Mouse (Mus musculus) liver, embryonic 14.5 days (tissue): ENCODE measurements around the gene Zmynd12. TPM values are rescaled to one million over a fixed set of nuclear protein-coding genes. Genes with fewer than 3 reads are reported as not detected.

Experiments used
- ATAC-seq: fragments of 200-750 bp; cut with Nextera tagmentation; 2 replicates; pipeline ENCODE4 v1.8.0; 2017; ENCODE audit warnings: moderate number of reproducible peaks, mild to moderate bottlenecking, moderate library complexity; ENCODE audit not compliant: insufficient read depth
- DNase-seq, 3 experiments: peaks; one replicate each; pipeline ENCODE4 v3.0.0-alpha.2; 2012 to 2013; ENCODE audit warnings: low read depth in 3 of 3, low spot score in 3 of 3
- H3K27ac ChIP-seq: fragments of 300-500 bp; sonication (generic); 2 replicates; pipeline ENCODE4 v1.5.1; 2014; ENCODE audit warnings: moderate library complexity, mild to moderate bottlenecking, control low read depth, inconsistent platforms
- H3K27me3 ChIP-seq: fragments of 300-500 bp; sonication (generic); 2 replicates; pipeline ENCODE4 v1.6.1; 2014; ENCODE audit warnings: mild to moderate bottlenecking, low read length, moderate library complexity; ENCODE audit not compliant: control insufficient read depth, insufficient read depth
- H3K36me3 ChIP-seq: fragments of 300-500 bp; sonication (generic); replicated peaks from 2 replicates; pipeline ENCODE4 v1.6.1; 2014; ENCODE audit warnings: low read depth; ENCODE audit not compliant: control insufficient read depth, insufficient read depth
- H3K4me1 ChIP-seq, 2 experiments: fragments of 200-500 bp in 1 of 2; fragments of 300-500 bp in 1 of 2; sonication (generic) in 1 of 2; replicated peaks; 2 replicates each; pipeline ENCODE4 v1.6.1; 2012 to 2014; ENCODE audit warnings: antibody characterized with exemption in 1 of 2, inconsistent platforms in 1 of 2, low read length in 1 of 2; ENCODE audit not compliant: control insufficient read depth in 2 of 2, insufficient read depth in 2 of 2
- H3K4me2 ChIP-seq: fragments of 300-500 bp; sonication (generic); 2 replicates; pipeline ENCODE4 v1.6.1; 2014; ENCODE audit warnings: low read depth, mild to moderate bottlenecking, control low read depth, moderate library complexity
- H3K4me3 ChIP-seq, 2 experiments: fragments of 200-500 bp in 1 of 2; fragments of 300-500 bp in 1 of 2; sonication (generic) in 1 of 2; 2 replicates each; pipeline ENCODE4 v1.5.1; 2012 to 2014; ENCODE audit warnings: low read depth in 2 of 2, low read length in 2 of 2, mild to moderate bottlenecking in 2 of 2, control low read depth in 1 of 2, inconsistent platforms in 1 of 2, moderate library complexity in 1 of 2; ENCODE audit not compliant: insufficient read depth in 1 of 2
- H3K9ac ChIP-seq: fragments of 300-500 bp; sonication (generic); replicated peaks from 2 replicates; pipeline ENCODE4 v1.6.1; 2014; ENCODE audit warnings: mild to moderate bottlenecking, control low read depth, moderate library complexity
- H3K9me3 ChIP-seq: fragments of 300-500 bp; sonication (generic); 2 replicates; pipeline ENCODE4 v1.6.1; 2016; ENCODE audit warnings: low read length, mixed read lengths; ENCODE audit not compliant: control insufficient read depth
- CTCF ChIP-seq: IDR thresholded peaks from 2 replicates; pipeline ENCODE4 v1.5.1; 2016; ENCODE audit warnings: antibody characterized with exemption, low read depth, control low read depth
- EP300 ChIP-seq: IDR thresholded peaks from 2 replicates; pipeline ENCODE4 v1.6.1; 2016; ENCODE audit warnings: antibody characterized with exemption, low read depth
- WGBS: fragments of 180-500 bp; shearing (Covaris S2); extraction: QIAGEN DNeasy Blood & Tissue Kit; methylation state at CpG from one replicate; pipeline ENCODE4 v1.1.7; 2014; ENCODE audit not compliant: insufficient replicate concordance; 5-methylcytosine and 5-hydroxymethylcytosine counted together
- polyA plus RNA-seq, 2 experiments: library from polyadenylated mRNA; depleted of rRNA in 1 of 2; stranded (reverse) in 1 of 2; unstranded in 1 of 2; fragments of >200 nt; fragmentation: Nextera tagmentation in 1 of 2; extraction: Ambion mirVana in 1 of 2; gene quantifications; 2 replicates each; pipeline versions ENCODE4 v1.2.1 to v1.2.3; 2012 to 2014

Zmynd12 gene
- polyA plus RNA-seq, 2 experiments: 0.06 to 0.15 TPM

GRCm38 (mm10) chr4:119498319-119498848 lies 75.8 kb downstream of the Zmynd12 start:
- no peaks in the 10 kb centered on the region for H3K4me1 ChIP-seq
- H3K27me3 ChIP-seq: peaks cover 4% of the 10 kb centered on the region
- H3K9me3 ChIP-seq: no peaks in the 10 kb centered on the region
- no peak overlapping the region for H3K4me3 ChIP-seq
- H3K27ac ChIP-seq: no peak overlapping the region
- no peaks in the 10 kb centered on the region for H3K36me3 ChIP-seq
- DNase-seq (no peak), ATAC-seq (no peak)
- H3K9ac ChIP-seq: no peak overlapping the region
- no peak for TF ChIP-seq CTCF
- TF ChIP-seq EP300: no peak
- H3K4me2 ChIP-seq: no peak overlapping the region
- 52% methylated on average over 5 of the region's 5 CpGs for WGBS

- Histone ChIP-seq H3K9me3 (no peaks in the 10 kb centered on the region), H3K4me3 (no peak overlapping the region), H3K4me1 (no peaks in the 10 kb centered on the region), H3K36me3 (no peaks in the 10 kb centered on the region), H3K4me2 (no peak overlapping the region), H3K27ac (no peak overlapping the region), H3K9ac (no peak overlapping the region), H3K27me3 (no peaks in the 10 kb centered on the region)
- ATAC-seq (no peak), DNase-seq (no peak)
- WGBS: 42% methylated on average over 2 of the region's 2 CpGs
- TF ChIP-seq CTCF (peak; percentile 26), EP300 (no peak)
These were observed 89.0 kb downstream of the Zmynd12 start for GRCm38 (mm10) chr4:119511591-119511990.

- TF ChIP-seq CTCF (no peak), EP300 (no peak)
- Histone ChIP-seq H3K9ac (no peak overlapping the region), H3K4me1 (no peaks in the 10 kb centered on the region), H3K27ac (no peak overlapping the region), H3K36me3 (no peaks in the 10 kb centered on the region), H3K9me3 (no peaks in the 10 kb centered on the region), H3K4me3 (no peak overlapping the region), H3K27me3 (no peaks in the 10 kb centered on the region), H3K4me2 (no peak overlapping the region)
- ATAC-seq: no peak
- no peak for DNase-seq
- WGBS: 41% methylated on average over 3 of the region's 3 CpGs
These were observed 90.1 kb downstream of the Zmynd12 start for GRCm38 (mm10) chr4:119512731-119513141.

Other genes with a start within 250 kb of the Zmynd12 start
- gene Zfp691, start 248.6 kb upstream of the Zmynd12 start, polyA plus RNA-seq (2012; rRNA removed): 2.6 and 3.3 TPM in 2 replicates
- 1.5 and 2.3 TPM in 2 replicates for gene Zfp691, start 248.6 kb upstream of the Zmynd12 start, polyA plus RNA-seq (2014; fragmentation: Nextera tagmentation; extraction: Ambion mirVana)
- 158 and 191 TPM in 2 replicates for gene Ermap, start 232.8 kb upstream of the Zmynd12 start, polyA plus RNA-seq (2012; rRNA removed)
- gene Ermap, start 232.8 kb upstream of the Zmynd12 start, polyA plus RNA-seq (2014; fragmentation: Nextera tagmentation; extraction: Ambion mirVana): 300 and 349 TPM in 2 replicates
- 38.5 and 51.2 TPM in 2 replicates for gene Svbp, start 227.5 kb upstream of the Zmynd12 start, polyA plus RNA-seq (2012; rRNA removed)
- 116 and 123 TPM in 2 replicates for gene Svbp, start 227.5 kb upstream of the Zmynd12 start, polyA plus RNA-seq (2014; fragmentation: Nextera tagmentation; extraction: Ambion mirVana)
- 0.05 TPM in 1 of 2 replicates, not detected in the other for gene Tmem269, start 204.6 kb upstream of the Zmynd12 start, polyA plus RNA-seq (2012; rRNA removed)
- gene Tmem269, start 204.6 kb upstream of the Zmynd12 start, polyA plus RNA-seq (2014; fragmentation: Nextera tagmentation; extraction: Ambion mirVana): not detected in 2 replicates
- gene AU022252, start 190.1 kb upstream of the Zmynd12 start, polyA plus RNA-seq (2012; rRNA removed): 2.2 and 3.1 TPM in 2 replicates
- gene AU022252, start 190.1 kb upstream of the Zmynd12 start, polyA plus RNA-seq (2014; fragmentation: Nextera tagmentation; extraction: Ambion mirVana): 12.7 and 12.8 TPM in 2 replicates
- gene P3h1, start 189.9 kb upstream of the Zmynd12 start, polyA plus RNA-seq (2012; rRNA removed): 7.5 and 9.1 TPM in 2 replicates
- 7.5 and 7.9 TPM in 2 replicates for gene P3h1, start 189.9 kb upstream of the Zmynd12 start, polyA plus RNA-seq (2014; fragmentation: Nextera tagmentation; extraction: Ambion mirVana)
- gene Cldn19, start 167.4 kb upstream of the Zmynd12 start, polyA plus RNA-seq (2012; rRNA removed): not detected in 2 replicates
- gene Cldn19, start 167.4 kb upstream of the Zmynd12 start, polyA plus RNA-seq (2014; fragmentation: Nextera tagmentation; extraction: Ambion mirVana): not detected in 2 replicates
- gene Ybx1, start 128.2 kb upstream of the Zmynd12 start, polyA plus RNA-seq (2012; rRNA removed): 135 and 250 TPM in 2 replicates
- gene Ybx1, start 128.2 kb upstream of the Zmynd12 start, polyA plus RNA-seq (2014; fragmentation: Nextera tagmentation; extraction: Ambion mirVana): 297 and 335 TPM in 2 replicates
- 42.3 and 52.2 TPM in 2 replicates for gene Ppih, start 102.3 kb upstream of the Zmynd12 start, polyA plus RNA-seq (2012; rRNA removed)
- 76.0 and 80.8 TPM in 2 replicates for gene Ppih, start 102.3 kb upstream of the Zmynd12 start, polyA plus RNA-seq (2014; fragmentation: Nextera tagmentation; extraction: Ambion mirVana)
- 0.15 and 0.41 TPM in 2 replicates for gene Ccdc30, start 7.3 kb upstream of the Zmynd12 start, polyA plus RNA-seq (2012; rRNA removed)
- 0.96 and 1.2 TPM in 2 replicates for gene Ccdc30, start 7.3 kb upstream of the Zmynd12 start, polyA plus RNA-seq (2014; fragmentation: Nextera tagmentation; extraction: Ambion mirVana)
- gene Ppcs, start 394 bp upstream of the Zmynd12 start, polyA plus RNA-seq (2012; rRNA removed): 5.0 and 6.5 TPM in 2 replicates
- 14.4 and 15.5 TPM in 2 replicates for gene Ppcs, start 394 bp upstream of the Zmynd12 start, polyA plus RNA-seq (2014; fragmentation: Nextera tagmentation; extraction: Ambion mirVana)
- gene Rimkla, start 69.8 kb downstream of the Zmynd12 start, polyA plus RNA-seq (2012; rRNA removed): 0.01 and 0.02 TPM in 2 replicates
- not detected in 2 replicates for gene Rimkla, start 69.8 kb downstream of the Zmynd12 start, polyA plus RNA-seq (2014; fragmentation: Nextera tagmentation; extraction: Ambion mirVana)
- 4.1 and 4.7 TPM in 2 replicates for gene Foxj3, start 114.2 kb downstream of the Zmynd12 start, polyA plus RNA-seq (2012; rRNA removed)
- gene Foxj3, start 114.2 kb downstream of the Zmynd12 start, polyA plus RNA-seq (2014; fragmentation: Nextera tagmentation; extraction: Ambion mirVana): 4.5 and 5.6 TPM in 2 replicates
- gene Frg2f1, start 116.7 kb downstream of the Zmynd12 start, polyA plus RNA-seq (2012; rRNA removed): 1.1 and 1.3 TPM in 2 replicates
- 0.39 and 0.53 TPM in 2 replicates for gene Frg2f1, start 116.7 kb downstream of the Zmynd12 start, polyA plus RNA-seq (2014; fragmentation: Nextera tagmentation; extraction: Ambion mirVana)
- 0.14 TPM in 1 of 2 replicates, not detected in the other for gene Guca2a, start 214.9 kb downstream of the Zmynd12 start, polyA plus RNA-seq (2012; rRNA removed)
- not detected in 2 replicates for gene Guca2a, start 214.9 kb downstream of the Zmynd12 start, polyA plus RNA-seq (2014; fragmentation: Nextera tagmentation; extraction: Ambion mirVana)
- 0.12 and 0.64 TPM in 2 replicates for gene Guca2b, start 236.1 kb downstream of the Zmynd12 start, polyA plus RNA-seq (2012; rRNA removed)
- not detected in 2 replicates for gene Guca2b, start 236.1 kb downstream of the Zmynd12 start, polyA plus RNA-seq (2014; fragmentation: Nextera tagmentation; extraction: Ambion mirVana)